Mouse (Mus musculus) liver, embryonic 14.5 days (tissue): ENCODE measurements around the gene Hsf2.

ENCODE experiments used
- CTCF ChIP-seq: IDR thresholded peaks from 2 replicates; pipeline ENCODE4 v1.5.1; 2016; ENCODE audit warnings: antibody characterized with exemption, low read depth, control low read depth
- EP300 ChIP-seq: IDR thresholded peaks from 2 replicates; pipeline ENCODE4 v1.6.1; 2016; ENCODE audit warnings: antibody characterized with exemption, low read depth

DNA sequence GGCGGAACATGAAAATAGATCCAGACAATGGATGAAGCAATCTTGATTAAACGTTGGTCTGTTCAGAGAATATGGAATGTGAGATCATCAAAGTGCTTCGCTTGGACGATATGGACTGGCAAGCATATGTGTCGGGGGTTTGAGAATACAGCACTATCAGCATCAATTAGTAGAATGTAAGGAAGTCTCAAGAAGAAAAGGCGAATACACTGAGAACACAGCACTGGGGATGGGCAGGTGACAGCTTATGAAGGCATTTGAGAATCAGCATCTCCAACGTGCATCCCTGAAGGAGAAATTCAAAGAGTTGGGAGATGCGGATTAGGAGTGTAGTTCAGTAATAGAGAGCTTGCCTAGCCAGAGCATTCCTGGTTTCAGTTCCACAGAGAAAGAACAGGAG is 41.8 kb upstream of the Hsf2 start:
- no peak for TF ChIP-seq EP300
- TF ChIP-seq CTCF: no peak
